Mouse (Mus musculus) limb, embryonic 15.5 days (tissue): Measurements from ENCODE around the gene Gopc. TPM values are rescaled to one million over a fixed set of nuclear protein-coding genes. Genes with fewer than 3 reads are reported as not detected.
"Not testable (repeated sequence)": the region's sequence is repeated elsewhere in the genome, so short reads cannot be mapped to it uniquely, and the experiment has no call there.

Experiments used
- ATAC-seq: fragments of 200-750 bp; cut with Nextera tagmentation; 2 replicates; pipeline ENCODE4 v1.8.0; 2017; ENCODE audit warnings: low read depth, moderate TSS enrichment; ENCODE audit not compliant: insufficient number of reproducible peaks, low FRiP score, low TSS enrichment
- H3K27ac ChIP-seq: fragments of 300-500 bp; sonication (generic); 2 replicates; pipeline ENCODE4 v1.5.1; 2015; ENCODE audit warnings: moderate library complexity, mild to moderate bottlenecking, inconsistent platforms
- H3K27me3 ChIP-seq: fragments of 300-500 bp; sonication (generic); 2 replicates; pipeline ENCODE4 v1.6.1; 2015; ENCODE audit warnings: inconsistent platforms
- H3K36me3 ChIP-seq: fragments of 300-500 bp; sonication (generic); 2 replicates; pipeline ENCODE4 v1.6.1; 2015; ENCODE audit warnings: inconsistent platforms
- H3K4me1 ChIP-seq: fragments of 300-500 bp; sonication (generic); 2 replicates; pipeline ENCODE4 v1.6.1; 2015; ENCODE audit warnings: inconsistent platforms
- H3K4me2 ChIP-seq: fragments of 300-500 bp; sonication (generic); 2 replicates; pipeline ENCODE4 v1.6.1; 2015; ENCODE audit warnings: mild to moderate bottlenecking, inconsistent platforms
- H3K4me3 ChIP-seq: fragments of 300-500 bp; sonication (generic); 2 replicates; pipeline ENCODE4 v1.5.1; 2015; ENCODE audit warnings: mild to moderate bottlenecking, inconsistent platforms
- H3K9ac ChIP-seq: fragments of 300-500 bp; sonication (generic); 2 replicates; pipeline ENCODE4 v1.6.1; 2015; ENCODE audit warnings: inconsistent platforms
- H3K9me3 ChIP-seq: fragments of 300-500 bp; sonication (generic); 2 replicates; pipeline ENCODE4 v1.6.1; 2016; ENCODE audit warnings: inconsistent platforms
- WGBS: fragments of 180-500 bp; shearing (Covaris S2); methylation state at CpG from one replicate; pipeline ENCODE4 v1.1.7; 2015; 5-methylcytosine and 5-hydroxymethylcytosine counted together
- polyA plus RNA-seq: library from polyadenylated mRNA; unstranded; fragments of >200 nt; fragmentation: Nextera tagmentation; extraction: Ambion mirVana; gene quantifications from 2 replicates; pipeline ENCODE4 v1.2.1, GENCODE M21; 2015

Gopc gene
- polyA plus RNA-seq, 1 experiment from 2014 or later = 23.5 TPM

- H3K4me3 ChIP-seq, H3K4me2 ChIP-seq, ATAC-seq, H3K9ac ChIP-seq, H3K36me3 ChIP-seq, H3K27ac ChIP-seq, H3K27me3 ChIP-seq, H3K9me3 ChIP-seq, H3K4me1 ChIP-seq: not testable (repeated sequence)
- 86% methylated on average over 1 of the region's 1 CpGs for WGBS
Measured at GRCm38 (mm10) chr10:52292391-52292790, 89.5 kb downstream of the Gopc start.

GRCm38 (mm10) chr10:52289261-52289660 is 92.7 kb downstream of the Gopc start:
- Histone ChIP-seq H3K27me3 (no peaks in the 10 kb centered on the region), H3K36me3 (peaks cover 3% of the 10 kb centered on the region; the same call in 1 of the 2 replicates), H3K4me1 (no peaks in the 10 kb centered on the region), H3K27ac (no peak overlapping the region), H3K9ac (no peak overlapping the region), H3K4me3 (no peak overlapping the region), H3K4me2 (no peak overlapping the region), H3K9me3 (no peaks in the 10 kb centered on the region)
- 79% methylated on average over 3 of the region's 3 CpGs for WGBS
- no peak for ATAC-seq

- Histone ChIP-seq H3K4me2 (no peak overlapping the region), H3K36me3 (peaks cover 3% of the 10 kb centered on the region; the same call in 1 of the 2 replicates), H3K4me3 (no peak overlapping the region), H3K27me3 (no peaks in the 10 kb centered on the region), H3K9me3 (no peaks in the 10 kb centered on the region), H3K4me1 (no peaks in the 10 kb centered on the region), H3K9ac (no peak overlapping the region), H3K27ac (no peak overlapping the region)
- no peak for ATAC-seq
- WGBS = 69% methylated on average over 5 of the region's 5 CpGs
Measured at GRCm38 (mm10) chr10:52287852-52288533, 93.9 kb downstream of the Gopc start.

Other genes starting within 250 kb of the Gopc start
- 0.05 and 0.06 TPM in 2 replicates for gene Ros1, start 186.9 kb downstream of the Gopc start, polyA plus RNA-seq
- 16.2 and 17.0 TPM in 2 replicates for gene Dcbld1, start 148.5 kb downstream of the Gopc start, polyA plus RNA-seq
- gene Gm26741, start 23.4 kb downstream of the Gopc start, polyA plus RNA-seq = not detected in 2 replicates
- gene Nepn, start 6.8 kb upstream of the Gopc start, polyA plus RNA-seq = not detected in 2 replicates
- 12.3 and 15.8 TPM in 2 replicates for gene Nus1, start 35.4 kb upstream of the Gopc start, polyA plus RNA-seq